Mouse (Mus musculus) spleen, postnatal 4 days (tissue): Measurements from ENCODE around the gene Ntm.

Source experiments
- DNase-seq, 2 experiments: peaks; one replicate each; pipeline ENCODE4 v3.0.0; 2022; ENCODE audit warnings: low spot score in 2 of 2

Ntm gene

GRCm38 (mm10) chr9:29067572-29067971, 895.4 kb downstream of the Ntm start:
- DNase-seq, result no peak

- DNase-seq, result no peak
These were observed 902.6 kb downstream of the Ntm start for GRCm38 (mm10) chr9:29060293-29060692.

- DNase-seq, result no peak
These were observed 904.1 kb downstream of the Ntm start for GRCm38 (mm10) chr9:29058811-29059210.

- DNase-seq, result no peak
These were observed 907.3 kb downstream of the Ntm start for GRCm38 (mm10) chr9:29055637-29056036.

GRCm38 (mm10) chr9:29036466-29036865, 926.5 kb downstream of the Ntm start:
- no peak for DNase-seq

- no peak for DNase-seq
These were observed 926.9 kb downstream of the Ntm start for GRCm38 (mm10) chr9:29036058-29036457.

GRCm38 (mm10) chr9:29026410-29026809, 936.5 kb downstream of the Ntm start:
- no peak for DNase-seq

GRCm38 (mm10) chr9:29025603-29026002, 937.3 kb downstream of the Ntm start:
- DNase-seq, result no peak

GRCm38 (mm10) chr9:29025104-29025503, 937.8 kb downstream of the Ntm start:
- DNase-seq, result no peak

- no peak for DNase-seq
These were observed 946.1 kb downstream of the Ntm start for GRCm38 (mm10) chr9:29016879-29017278.

- DNase-seq, result no peak
These were observed 949.1 kb downstream of the Ntm start for GRCm38 (mm10) chr9:29013881-29014280.

GRCm38 (mm10) chr9:29012541-29012940, 950.4 kb downstream of the Ntm start:
- no peak for DNase-seq

GRCm38 (mm10) chr9:29011476-29011875, 951.5 kb downstream of the Ntm start:
- no peak for DNase-seq

- no peak for DNase-seq
These were observed 958.4 kb downstream of the Ntm start for GRCm38 (mm10) chr9:29004534-29004933.

- DNase-seq, result no peak
These were observed 963.0 kb downstream of the Ntm start for GRCm38 (mm10) chr9:28999951-29000351.

GRCm38 (mm10) chr9:28977275-28977674, 985.7 kb downstream of the Ntm start:
- no peak for DNase-seq

GRCm38 (mm10) chr9:28969455-28969854, 993.5 kb downstream of the Ntm start:
- no peak for DNase-seq
